Mouse (Mus musculus): ENCODE data around the gene Nfic. TPM values are rescaled to one million over a fixed set of nuclear protein-coding genes. Genes with fewer than 3 reads are reported as not detected.

The Nfic gene
- total RNA-seq, 1 experiment from 2014 or later, result 4.1 TPM

DNA sequence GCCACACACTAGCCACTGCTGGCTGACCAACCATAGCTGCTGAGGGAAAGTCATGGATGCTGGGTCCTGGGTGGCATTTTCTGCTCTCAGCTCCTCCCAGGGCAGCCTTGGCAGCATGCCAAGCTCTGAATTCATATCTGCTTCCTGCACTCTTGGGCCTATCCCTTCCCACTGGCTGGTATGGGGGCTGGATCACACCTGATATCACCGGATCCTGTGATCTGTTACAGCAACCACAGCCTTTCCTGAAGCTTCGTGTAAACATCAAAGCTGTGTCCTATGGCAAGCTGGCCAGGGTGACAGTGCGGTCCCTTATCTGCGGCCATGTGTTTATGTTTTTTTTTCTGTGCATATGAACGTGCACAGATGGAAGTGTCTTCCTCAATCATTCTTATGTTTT lies 73.4 kb downstream of the Nfic start:
- ATAC-seq (replicated peaks; ENCODE audit: insufficient number of reproducible peaks, low FRiP score, low TSS enrichment, poor library complexity, severe bottlenecking), result no peak

DNA sequence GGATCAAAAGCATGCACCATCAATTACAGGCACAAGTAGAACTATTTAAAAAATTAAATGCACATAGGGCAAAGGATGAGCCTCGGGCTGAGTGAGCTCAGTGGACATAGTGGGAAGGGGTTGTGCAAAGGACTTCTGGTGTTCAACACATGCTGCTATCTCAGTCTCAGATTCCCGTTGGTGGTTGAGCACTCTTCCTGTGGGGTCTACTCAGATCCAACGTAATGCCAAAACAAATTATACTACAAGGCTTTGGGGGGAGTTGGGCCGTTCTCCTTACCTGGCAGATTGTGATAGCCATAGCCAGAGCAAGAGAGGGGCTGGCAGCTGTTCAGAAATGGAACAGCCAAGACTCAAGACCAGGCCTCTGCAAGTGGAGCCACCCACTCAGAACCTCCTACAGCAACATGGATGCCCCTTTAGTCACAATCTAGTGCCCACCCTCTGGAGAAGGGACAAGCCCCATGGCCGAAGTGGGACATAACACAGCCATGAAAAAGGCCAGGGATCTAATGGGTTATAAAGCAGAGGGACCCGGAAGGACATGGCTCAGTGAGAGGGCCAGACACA lies 75.5 kb downstream of the Nfic start:
- no peak for ATAC-seq (replicated peaks; ENCODE audit: insufficient number of reproducible peaks, low FRiP score, low TSS enrichment, poor library complexity, severe bottlenecking)

DNA sequence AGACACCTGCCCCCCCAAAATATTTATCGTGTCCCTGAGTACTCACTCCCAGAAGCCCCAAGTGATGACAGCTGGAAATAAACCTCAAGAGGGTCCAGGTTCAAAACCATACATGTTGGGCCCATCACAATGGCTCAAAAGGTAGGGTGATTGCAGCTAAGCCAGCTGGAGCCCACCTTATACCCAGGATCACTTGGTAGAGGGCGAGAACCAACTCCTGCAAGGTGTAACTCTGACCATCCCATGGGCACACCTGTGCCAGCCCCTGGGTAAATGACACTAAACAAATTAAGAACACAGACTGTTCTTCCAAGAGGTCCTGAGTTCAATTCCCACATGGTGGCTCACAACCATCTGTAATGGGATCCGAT lies 76.3 kb downstream of the Nfic start:
- ATAC-seq (replicated peaks; ENCODE audit: insufficient number of reproducible peaks, low FRiP score, low TSS enrichment, poor library complexity, severe bottlenecking), result no peak

DNA sequence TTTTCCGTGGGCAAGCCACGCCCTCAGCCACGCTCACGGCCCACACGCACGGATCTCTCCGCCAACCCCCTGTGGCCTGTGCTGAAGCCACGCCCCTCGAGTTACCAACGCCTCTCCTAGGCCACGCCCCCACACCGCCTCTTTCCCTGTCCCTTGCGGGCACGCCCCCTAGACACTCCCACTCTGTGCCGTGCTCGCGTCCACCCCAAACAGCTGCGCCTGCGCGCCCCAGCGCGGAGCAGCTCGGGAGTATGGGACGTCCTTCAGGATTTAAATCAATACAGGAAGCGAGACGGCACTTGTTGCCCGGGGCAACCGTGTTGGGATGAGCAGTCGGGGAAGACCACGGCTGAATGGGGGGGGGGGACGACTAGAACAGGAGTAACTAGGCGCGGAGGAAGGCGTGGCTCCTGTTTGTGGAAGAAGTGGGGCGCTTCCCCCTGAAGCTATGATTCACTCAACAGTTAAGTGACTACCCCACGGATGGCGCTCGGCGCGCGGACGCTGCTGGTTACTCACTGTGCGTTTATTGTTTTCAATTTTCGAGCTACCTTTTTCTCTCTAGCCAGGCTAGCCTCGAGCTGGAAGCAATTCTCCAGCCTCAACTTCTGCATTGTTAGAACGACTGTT lies 76.8 kb downstream of the Nfic start:
- ATAC-seq (replicated peaks; ENCODE audit: insufficient number of reproducible peaks, low FRiP score, low TSS enrichment, poor library complexity, severe bottlenecking), result peak; percentile 90

DNA sequence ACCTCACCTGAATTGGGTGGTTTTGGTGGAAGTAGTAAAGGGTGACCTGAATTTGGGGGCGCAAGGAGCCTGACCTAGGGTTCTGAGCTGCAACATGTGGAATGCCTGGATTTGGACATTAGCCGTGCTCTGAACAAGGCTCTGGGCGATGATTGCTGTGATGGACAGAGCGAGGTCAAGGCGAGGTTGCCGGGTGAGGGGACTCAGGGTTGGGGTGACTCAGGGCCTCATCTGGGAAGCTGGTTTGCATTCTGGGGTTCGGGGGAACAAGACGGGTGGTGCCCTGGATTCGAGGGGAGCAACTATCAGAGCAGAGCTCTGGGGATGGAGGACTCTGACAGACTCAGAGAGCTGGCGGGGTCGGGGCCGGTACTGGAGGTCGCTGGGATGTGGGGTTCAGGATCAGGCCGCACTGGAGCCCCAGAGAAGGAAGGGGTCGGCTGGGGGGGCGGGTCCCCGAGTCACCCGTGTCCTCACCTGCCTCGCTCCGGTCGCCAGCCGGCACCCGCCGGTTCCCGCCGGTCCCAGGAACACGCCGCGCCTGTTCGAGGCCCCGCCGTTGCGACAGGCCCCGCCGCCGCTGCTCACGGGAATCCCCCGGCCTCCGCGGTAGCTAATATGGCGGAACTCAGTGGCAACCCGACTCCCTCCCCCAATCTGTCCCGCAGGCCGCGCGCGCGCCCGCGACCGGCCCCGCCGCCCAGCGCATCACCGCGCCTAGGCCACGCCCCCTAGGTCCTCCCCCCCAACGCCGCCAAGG lies 77.5 kb downstream of the Nfic start, which contains the start of gene Fzr1:
Gene Fzr1, minus strand, starts transcription at position 724 of the 760 bp plus-strand sequence.
- ATAC-seq (replicated peaks; ENCODE audit: insufficient number of reproducible peaks, low FRiP score, low TSS enrichment, poor library complexity, severe bottlenecking), result peak; percentile 6; the same call in 1 of the 2 replicates

DNA sequence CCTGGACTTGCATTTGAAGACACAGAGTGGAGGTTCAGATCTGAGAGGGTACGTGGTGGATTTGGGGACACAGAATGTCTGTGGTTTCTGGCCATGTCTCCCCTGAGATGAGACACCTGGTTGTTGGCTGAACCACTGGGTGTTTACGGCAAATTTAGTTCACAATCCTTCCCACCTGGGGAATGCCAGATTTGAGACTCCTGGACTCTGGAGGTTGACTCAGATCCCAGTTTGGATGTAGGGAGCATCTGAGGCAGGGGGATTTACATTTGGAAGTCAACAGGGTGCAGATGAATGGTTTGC lies 78.1 kb downstream of the Nfic start:
- no peak for ATAC-seq (replicated peaks; ENCODE audit: insufficient number of reproducible peaks, low FRiP score, low TSS enrichment, poor library complexity, severe bottlenecking)

DNA sequence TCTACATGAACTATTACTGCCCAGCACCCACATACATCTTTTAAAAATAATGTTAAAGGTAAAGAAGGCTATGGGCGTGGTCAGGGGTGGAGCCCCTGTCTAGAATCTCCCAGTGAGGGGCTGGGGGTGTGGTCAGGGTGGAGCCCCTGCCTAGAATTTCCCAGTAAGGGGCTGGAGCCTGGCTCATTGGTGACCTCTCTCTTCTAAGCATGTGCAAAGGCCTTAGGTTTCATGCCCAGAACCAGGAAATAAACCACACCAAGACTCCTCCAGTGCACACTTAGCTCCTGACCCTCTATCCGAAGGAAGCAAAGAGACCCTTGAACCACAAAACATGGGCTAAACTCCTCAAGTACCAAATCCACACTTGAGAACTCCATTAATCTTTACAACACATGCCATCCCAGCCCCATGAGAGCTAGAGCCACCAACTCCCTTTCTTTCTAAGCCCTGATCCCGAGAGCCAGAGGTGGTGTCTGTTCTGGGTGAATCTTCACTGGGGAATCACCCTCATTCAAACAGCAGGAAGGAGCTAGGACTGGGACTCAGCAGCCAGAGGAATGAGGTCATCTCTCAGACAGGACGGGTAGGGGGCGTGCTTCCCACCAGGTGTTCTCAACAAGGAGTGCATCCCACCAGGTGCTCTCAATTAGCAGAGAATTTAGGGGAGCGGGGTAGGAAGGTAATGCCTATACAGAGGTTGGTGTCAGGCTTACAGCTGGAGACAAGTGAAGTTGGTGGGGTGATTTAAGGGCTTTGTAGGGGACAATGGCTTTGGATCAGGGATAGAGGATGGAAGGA lies 78.7 kb downstream of the Nfic start:
- ATAC-seq (replicated peaks; ENCODE audit: insufficient number of reproducible peaks, low FRiP score, low TSS enrichment, poor library complexity, severe bottlenecking), result no peak

DNA sequence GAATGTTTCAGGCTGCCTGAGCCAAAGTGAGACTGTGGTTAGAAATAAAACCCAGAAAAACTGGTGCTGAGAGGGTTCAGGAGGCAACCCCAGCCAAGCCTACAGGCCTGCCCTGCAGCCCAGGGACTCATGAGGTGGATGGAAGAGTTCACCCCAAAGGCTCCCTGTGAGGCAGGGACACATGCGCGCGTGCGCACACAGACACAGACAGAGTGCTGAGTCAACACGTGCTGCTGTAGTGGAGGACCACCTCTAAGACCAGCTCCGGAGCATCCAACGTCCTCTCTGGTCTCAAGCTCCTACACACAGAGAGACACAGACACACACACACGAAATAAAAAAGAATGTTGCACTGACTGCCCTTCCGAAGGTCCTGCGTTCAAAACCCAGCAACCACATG lies 80.1 kb downstream of the Nfic start:
- no peak for ATAC-seq (replicated peaks; ENCODE audit: insufficient number of reproducible peaks, low FRiP score, low TSS enrichment, poor library complexity, severe bottlenecking)

DNA sequence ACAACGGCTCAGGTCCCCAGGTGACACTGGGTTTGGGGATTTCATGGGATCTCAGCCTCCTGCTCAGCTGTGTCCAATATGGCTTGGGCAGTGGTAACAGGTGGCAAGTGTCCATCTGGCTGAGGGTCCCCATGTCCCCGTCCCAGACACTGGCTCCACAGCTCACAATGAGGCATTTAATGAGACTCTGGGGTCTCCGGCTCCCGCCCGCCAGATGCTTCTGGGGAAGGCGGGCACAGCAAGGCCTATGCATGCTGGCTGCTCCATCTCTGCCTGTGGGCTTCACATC lies 88.3 kb downstream of the Nfic start:
- no peak for ATAC-seq (replicated peaks; ENCODE audit: insufficient number of reproducible peaks, low FRiP score, low TSS enrichment, poor library complexity, severe bottlenecking)

DNA sequence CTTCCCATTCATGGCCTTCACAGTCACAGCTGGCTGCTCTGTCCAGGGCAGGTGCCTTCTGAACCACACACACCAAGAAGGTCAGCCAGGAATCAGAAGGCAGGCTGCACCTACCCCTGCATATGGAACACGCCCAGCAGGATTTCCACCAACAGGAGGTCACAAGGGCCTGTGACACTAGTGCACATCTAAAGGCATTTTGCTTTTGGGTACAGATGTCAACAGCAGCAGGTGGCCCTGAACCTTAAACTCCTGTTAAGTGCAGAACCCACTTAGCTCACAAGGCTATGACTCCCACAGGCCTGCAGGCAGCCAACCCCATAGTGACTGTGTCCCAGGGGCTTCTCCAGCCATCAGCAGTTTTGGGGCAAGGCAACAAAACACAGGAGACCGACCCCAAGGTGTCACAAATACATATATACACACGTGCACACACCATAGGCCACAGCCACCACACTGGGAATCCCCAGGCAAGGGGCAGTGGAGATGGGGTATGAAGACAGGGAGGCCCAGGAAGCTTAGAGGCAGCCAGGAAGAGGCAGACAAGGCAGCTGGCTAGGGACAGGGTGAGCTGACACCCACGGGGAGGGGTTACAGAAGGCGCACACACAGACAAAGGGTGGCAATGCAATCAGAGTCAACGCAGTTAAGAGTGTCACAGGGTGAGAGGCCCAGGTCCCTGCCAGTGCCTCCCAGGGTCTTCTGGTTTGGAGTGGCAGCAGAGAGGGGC lies 88.8 kb downstream of the Nfic start:
- no peak for ATAC-seq (replicated peaks; ENCODE audit: insufficient number of reproducible peaks, low FRiP score, low TSS enrichment, poor library complexity, severe bottlenecking)

DNA sequence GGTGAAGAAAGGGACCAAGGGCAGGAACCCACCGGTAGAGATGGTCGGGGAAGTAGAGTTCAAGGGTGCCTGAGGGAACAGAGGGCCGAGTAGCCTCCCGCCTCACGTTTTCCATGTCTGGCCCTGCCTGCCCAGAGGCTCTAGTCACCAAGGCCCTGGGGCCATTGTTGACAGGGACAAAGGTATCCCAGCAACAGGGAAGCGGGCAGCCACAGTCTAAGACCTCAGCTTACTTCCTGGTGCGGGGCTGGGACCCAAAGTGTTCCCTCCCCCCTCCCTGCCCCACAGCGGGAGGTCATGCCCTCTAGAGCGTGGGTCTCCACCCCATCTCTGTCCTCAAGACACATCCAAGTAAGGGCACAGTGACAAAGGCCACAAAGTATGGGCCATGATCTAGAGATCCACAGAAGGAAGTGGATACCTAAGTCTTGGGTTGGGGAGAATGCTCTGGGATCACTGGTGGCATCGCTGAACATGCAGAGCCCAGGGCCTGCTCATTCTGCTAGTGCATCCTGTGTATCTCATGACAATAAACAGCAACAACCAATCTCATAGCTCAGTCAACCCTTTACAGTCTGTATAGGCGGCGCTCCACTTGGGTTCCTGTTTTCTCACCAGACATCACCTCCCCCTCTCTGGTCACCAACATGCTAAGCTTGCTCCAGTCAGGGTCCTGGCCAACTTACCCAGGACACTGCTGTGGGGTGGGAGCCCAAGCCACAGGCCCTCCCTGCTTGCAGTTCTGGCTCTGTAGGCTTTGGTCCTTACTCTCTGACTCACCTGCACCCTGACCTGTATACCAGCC lies 89.6 kb downstream of the Nfic start, which contains the start of gene 4930404N11Rik:
Gene 4930404N11Rik, minus strand, starts transcription at position 145 of the 805 bp plus-strand sequence.
- peak; percentile 33 for ATAC-seq (replicated peaks; ENCODE audit: insufficient number of reproducible peaks, low FRiP score, low TSS enrichment, poor library complexity, severe bottlenecking)

DNA sequence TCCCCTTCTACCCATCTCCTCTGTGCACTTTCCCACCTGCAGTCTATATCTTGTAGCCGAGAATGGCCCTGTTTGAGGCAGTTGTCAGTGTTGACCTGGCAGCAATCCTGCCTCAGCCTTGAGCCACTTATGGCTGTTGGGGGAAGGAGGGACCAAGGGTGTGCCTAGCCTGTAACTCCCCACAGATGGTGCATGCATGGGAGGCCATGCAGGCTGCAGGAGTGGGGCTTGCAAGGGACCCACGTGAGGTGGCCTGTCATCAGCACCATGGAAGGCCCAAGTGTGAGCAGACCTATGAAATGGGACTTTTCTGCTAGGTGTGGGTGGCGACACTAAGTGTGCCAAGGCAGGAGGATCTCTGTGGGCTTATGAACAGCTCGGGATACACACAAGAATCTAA lies 90.4 kb downstream of the Nfic start:
- ATAC-seq (replicated peaks; ENCODE audit: insufficient number of reproducible peaks, low FRiP score, low TSS enrichment, poor library complexity, severe bottlenecking), result no peak

DNA sequence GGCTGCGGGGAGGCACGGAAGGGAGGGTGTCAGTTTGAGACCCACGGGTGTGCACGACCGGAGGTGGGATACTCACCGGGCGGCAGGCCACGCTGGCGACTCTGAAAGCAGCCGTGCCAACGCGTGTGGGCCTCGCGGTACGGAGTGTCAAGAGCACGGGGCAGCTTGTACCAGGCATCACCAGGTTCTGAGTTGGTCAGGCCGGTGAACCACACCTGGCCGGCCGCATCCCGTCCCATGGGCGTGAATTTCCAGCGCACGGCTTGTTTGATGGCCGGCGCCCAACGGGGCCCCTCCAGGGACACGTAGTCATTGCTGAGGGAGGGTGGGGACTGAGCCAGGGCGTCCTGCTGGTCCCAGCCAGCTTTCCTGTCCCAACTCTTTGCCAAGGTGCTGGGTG lies 90.8 kb downstream of the Nfic start:
- no peak for ATAC-seq (replicated peaks; ENCODE audit: insufficient number of reproducible peaks, low FRiP score, low TSS enrichment, poor library complexity, severe bottlenecking)

DNA sequence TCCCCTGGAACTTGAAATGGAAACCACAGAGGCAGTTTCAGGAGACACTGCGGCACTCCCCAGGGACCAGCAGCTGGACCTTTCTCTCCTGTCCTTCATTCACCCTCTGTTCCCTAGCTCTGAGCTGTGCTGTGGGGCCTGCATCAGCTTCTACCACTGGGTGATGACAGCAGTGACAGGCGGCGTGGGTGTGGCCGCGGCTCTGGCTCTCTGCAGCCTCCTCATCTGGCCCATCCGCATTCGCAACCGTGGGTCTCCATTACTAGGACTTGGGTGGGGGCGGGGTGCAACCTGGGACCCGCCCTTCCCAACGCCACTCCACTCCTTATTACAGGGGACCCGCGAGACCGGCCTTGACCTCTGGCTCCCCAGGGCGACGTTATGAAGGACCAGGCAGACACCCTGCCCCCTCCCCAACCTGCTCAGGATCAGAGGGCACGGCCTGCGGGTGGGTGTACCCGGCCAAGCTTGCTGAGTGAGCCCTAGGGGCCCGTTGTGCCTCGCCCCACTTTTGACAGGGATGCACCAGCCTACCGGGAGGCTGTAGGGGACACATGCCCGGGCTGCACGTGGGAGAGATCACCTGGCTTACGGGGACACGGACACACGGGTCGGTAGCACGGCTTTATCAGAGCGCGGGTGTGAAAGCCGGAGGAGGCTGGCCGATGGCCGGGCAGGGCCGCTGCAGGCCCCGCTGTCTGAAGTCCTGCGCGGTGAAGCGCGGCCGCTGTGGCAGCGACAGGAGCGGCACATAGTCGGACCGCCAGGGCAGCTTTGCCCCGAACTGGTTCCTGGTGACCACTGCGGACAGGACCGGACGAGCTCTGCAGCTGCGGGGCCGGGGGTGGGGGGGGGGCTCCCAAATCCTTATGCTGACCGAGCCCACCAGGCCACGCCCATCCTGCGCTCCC lies 91.7 kb downstream of the Nfic start:
- ATAC-seq (replicated peaks; ENCODE audit: insufficient number of reproducible peaks, low FRiP score, low TSS enrichment, poor library complexity, severe bottlenecking), result no peak

DNA sequence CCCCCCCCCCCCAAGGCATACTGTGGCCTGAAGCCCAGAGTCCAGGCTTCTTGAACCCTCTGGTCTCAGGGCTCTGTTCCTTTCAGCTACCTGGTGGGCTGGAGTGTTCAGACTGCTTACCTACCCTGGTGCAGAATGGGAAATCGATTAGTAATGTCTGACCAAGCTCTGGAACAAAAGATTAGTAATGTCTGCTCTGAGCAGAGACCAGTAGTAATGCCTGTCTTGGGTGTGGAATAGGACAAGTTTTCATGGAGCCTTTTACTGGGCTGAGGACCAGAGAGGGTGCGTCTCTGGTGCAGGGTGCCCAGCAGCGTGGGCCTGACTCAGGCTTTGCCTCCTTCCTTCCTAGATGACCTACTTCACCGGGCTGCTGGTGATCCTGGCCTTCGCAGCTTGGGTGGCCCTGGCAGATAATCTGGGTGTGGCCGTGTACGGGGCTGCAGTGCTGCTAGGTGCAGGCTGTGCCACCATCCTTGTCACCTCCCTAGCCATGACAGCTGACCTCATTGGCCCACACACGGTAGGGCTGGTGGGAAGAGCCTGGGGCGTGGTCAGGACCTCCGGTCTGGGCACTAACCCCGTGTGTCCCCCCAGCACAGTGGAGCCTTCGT lies 93.0 kb downstream of the Nfic start:
- ATAC-seq (replicated peaks; ENCODE audit: insufficient number of reproducible peaks, low FRiP score, low TSS enrichment, poor library complexity, severe bottlenecking), result no peak

DNA sequence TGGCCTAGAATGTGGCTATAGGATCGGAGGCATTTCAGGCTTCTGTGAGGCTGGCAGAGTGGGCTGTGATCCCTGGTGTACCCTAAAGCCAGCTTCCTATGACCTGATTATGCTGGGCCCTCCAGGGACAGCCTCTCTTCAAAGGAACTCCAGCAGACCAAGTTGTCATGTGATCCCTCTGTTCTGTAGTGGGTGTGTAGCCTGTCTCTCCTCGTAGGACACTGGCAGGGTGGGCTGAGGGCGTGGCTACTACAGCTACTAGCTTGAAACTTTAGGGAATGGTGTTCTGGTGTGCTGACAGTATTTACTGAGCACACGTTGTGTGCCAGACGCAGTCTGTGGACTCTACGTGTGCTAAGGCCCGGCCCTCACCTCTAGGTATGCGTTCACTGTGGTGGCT lies 94.7 kb downstream of the Nfic start:
- no peak for ATAC-seq (replicated peaks; ENCODE audit: insufficient number of reproducible peaks, low FRiP score, low TSS enrichment, poor library complexity, severe bottlenecking)

DNA sequence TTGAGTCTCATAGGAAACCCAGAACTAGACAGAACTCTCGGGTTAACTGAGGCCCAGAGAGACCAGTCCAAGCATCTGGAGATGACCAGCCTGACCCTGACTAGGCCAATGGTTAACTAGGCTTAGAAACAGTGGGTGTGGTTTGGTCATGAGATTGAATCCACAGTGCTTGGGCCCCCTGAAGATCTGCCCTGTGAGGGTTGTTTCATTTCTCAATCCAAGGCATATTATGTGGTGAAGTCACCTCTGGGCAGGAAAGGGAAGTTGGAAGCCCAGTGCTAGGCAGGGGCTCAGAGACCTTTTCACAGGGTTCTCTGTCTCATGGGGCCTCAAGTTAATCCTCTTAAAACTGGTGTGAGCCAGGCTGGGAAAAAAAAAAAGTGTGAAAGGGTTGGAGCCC lies 96.6 kb downstream of the Nfic start:
- ATAC-seq (replicated peaks; ENCODE audit: insufficient number of reproducible peaks, low FRiP score, low TSS enrichment, poor library complexity, severe bottlenecking), result peak; percentile 34

Data from monocyte, adult 5-6 weeks (primary cell).